Mouse (Mus musculus): Measurements from ENCODE around the gene Slc25a30. TPM values are rescaled to one million over a fixed set of nuclear protein-coding genes. Genes with fewer than 3 reads are reported as not detected.
A peak's percentile ranks its signal among the peaks of the same experiment; 100 is the strongest.

Gene Slc25a30
- polyA plus RNA-seq, 1 experiment, result 6.7 TPM

GRCm38 (mm10) chr14:75722816-75723215 lies 64.0 kb downstream of the Slc25a30 start:
- Histone ChIP-seq H3K4me3 (replicated peaks; ENCODE audit: control insufficient read depth, low read depth, low read length) (no peak overlapping the region), H3K27ac (ENCODE audit: control insufficient read depth, insufficient read depth, low read depth, low read length, poor library complexity) (no peak overlapping the region), H3K4me1 (ENCODE audit: control insufficient read depth, insufficient read depth, low read length) (no peaks in the 10 kb centered on the region)
- TF ChIP-seq POLR2A (IDR thresholded peaks at IDR 0.05; ENCODE audit: borderline replicate concordance, control insufficient read depth, low read depth, low read length) (no peak), CTCF (IDR thresholded peaks at IDR 0.05; ENCODE audit: control insufficient read depth, insufficient read depth, low read length) (no peak)
- 81% methylated on average over 2 of the region's 2 CpGs for WGBS

- WGBS, result 47% methylated on average over 12 of the region's 12 CpGs
- no peak for TF ChIP-seq POLR2A (IDR thresholded peaks at IDR 0.05; ENCODE audit: borderline replicate concordance, control insufficient read depth, low read depth, low read length)
- TF ChIP-seq CTCF (IDR thresholded peaks at IDR 0.05; ENCODE audit: control insufficient read depth, insufficient read depth, low read length), result peak; percentile 46; the same call in 1 of the 2 replicates
- Histone ChIP-seq H3K4me1 (ENCODE audit: control insufficient read depth, insufficient read depth, low read length) (no peaks in the 10 kb centered on the region), H3K4me3 (replicated peaks; ENCODE audit: control insufficient read depth, low read depth, low read length) (no peak overlapping the region), H3K27ac (ENCODE audit: control insufficient read depth, insufficient read depth, low read depth, low read length, poor library complexity) (no peak overlapping the region)
These were observed 64.8 kb downstream of the Slc25a30 start for GRCm38 (mm10) chr14:75721977-75722563.

- no peak overlapping the region for H3K27ac ChIP-seq (ENCODE audit: control insufficient read depth, insufficient read depth, low read depth, low read length, poor library complexity)
- H3K4me1 ChIP-seq (ENCODE audit: control insufficient read depth, insufficient read depth, low read length), result no peaks in the 10 kb centered on the region
- TF ChIP-seq POLR2A (IDR thresholded peaks at IDR 0.05; ENCODE audit: borderline replicate concordance, control insufficient read depth, low read depth, low read length) (no peak), CTCF (IDR thresholded peaks at IDR 0.05; ENCODE audit: control insufficient read depth, insufficient read depth, low read length) (no peak)
- no peak overlapping the region for H3K4me3 ChIP-seq (replicated peaks; ENCODE audit: control insufficient read depth, low read depth, low read length)
- WGBS, result 93% methylated on average over 5 of the region's 5 CpGs
These were observed 66.7 kb downstream of the Slc25a30 start for GRCm38 (mm10) chr14:75720121-75720520.

GRCm38 (mm10) chr14:75716410-75716809 lies 70.4 kb downstream of the Slc25a30 start:
- Histone ChIP-seq H3K27ac (ENCODE audit: control insufficient read depth, insufficient read depth, low read depth, low read length, poor library complexity) (no peak overlapping the region), H3K4me1 (ENCODE audit: control insufficient read depth, insufficient read depth, low read length) (no peaks in the 10 kb centered on the region; the same call in 1 of the 2 replicates), H3K4me3 (replicated peaks; ENCODE audit: control insufficient read depth, low read depth, low read length) (no peak overlapping the region)
- no peak for TF ChIP-seq CTCF (IDR thresholded peaks at IDR 0.05; ENCODE audit: control insufficient read depth, insufficient read depth, low read length)
- TF ChIP-seq POLR2A (IDR thresholded peaks at IDR 0.05; ENCODE audit: borderline replicate concordance, control insufficient read depth, low read depth, low read length), result no peak
- 85% methylated on average over 4 of the region's 4 CpGs for WGBS

- TF ChIP-seq CTCF (IDR thresholded peaks at IDR 0.05; ENCODE audit: control insufficient read depth, insufficient read depth, low read length) (no peak), POLR2A (IDR thresholded peaks at IDR 0.05; ENCODE audit: borderline replicate concordance, control insufficient read depth, low read depth, low read length) (no peak)
- Histone ChIP-seq H3K4me1 (ENCODE audit: control insufficient read depth, insufficient read depth, low read length) (no peaks in the 10 kb centered on the region; the same call in 1 of the 2 replicates), H3K4me3 (replicated peaks; ENCODE audit: control insufficient read depth, low read depth, low read length) (no peak overlapping the region), H3K27ac (ENCODE audit: control insufficient read depth, insufficient read depth, low read depth, low read length, poor library complexity) (no peak overlapping the region)
- WGBS, result 82% methylated on average over 4 of the region's 4 CpGs
These were observed 73.2 kb downstream of the Slc25a30 start for GRCm38 (mm10) chr14:75713661-75714060.

GRCm38 (mm10) chr14:75712687-75713086 lies 74.2 kb downstream of the Slc25a30 start:
- no peaks in the 10 kb centered on the region; the same call in 1 of the 2 replicates for H3K4me1 ChIP-seq (ENCODE audit: control insufficient read depth, insufficient read depth, low read length)
- H3K27ac ChIP-seq (ENCODE audit: control insufficient read depth, insufficient read depth, low read depth, low read length, poor library complexity), result no peak overlapping the region
- WGBS, result 73% methylated on average over 5 of the region's 5 CpGs
- H3K4me3 ChIP-seq (replicated peaks; ENCODE audit: control insufficient read depth, low read depth, low read length), result no peak overlapping the region
- TF ChIP-seq CTCF (IDR thresholded peaks at IDR 0.05; ENCODE audit: control insufficient read depth, insufficient read depth, low read length), result no peak

- TF ChIP-seq CTCF (IDR thresholded peaks at IDR 0.05; ENCODE audit: control insufficient read depth, insufficient read depth, low read length) (no peak), POLR2A (IDR thresholded peaks at IDR 0.05; ENCODE audit: borderline replicate concordance, control insufficient read depth, low read depth, low read length) (no peak)
- no peak overlapping the region for H3K27ac ChIP-seq (ENCODE audit: control insufficient read depth, insufficient read depth, low read depth, low read length, poor library complexity)
- 90% methylated on average over 3 of the region's 3 CpGs for WGBS
- no peaks in the 10 kb centered on the region; the same call in 1 of the 2 replicates for H3K4me1 ChIP-seq (ENCODE audit: control insufficient read depth, insufficient read depth, low read length)
- H3K4me3 ChIP-seq (replicated peaks; ENCODE audit: control insufficient read depth, low read depth, low read length), result no peak overlapping the region
These were observed 75.1 kb downstream of the Slc25a30 start for GRCm38 (mm10) chr14:75711731-75712130.

Other genes with a start within 250 kb of the Slc25a30 start
- gene Spert, start 193.9 kb downstream of the Slc25a30 start, polyA plus RNA-seq (2011; ENCODE audit: insufficient read depth, insufficient read length, low replicate concordance, missing spikeins), result not detected in 2 replicates
- not detected in 2 replicates for gene Erich6b, start 144.8 kb downstream of the Slc25a30 start, polyA plus RNA-seq (2011; ENCODE audit: insufficient read depth, insufficient read length, low replicate concordance, missing spikeins)
- 9.5 and 12.2 TPM in 2 replicates for gene Cog3, start 32.5 kb downstream of the Slc25a30 start, polyA plus RNA-seq (2011; ENCODE audit: insufficient read depth, insufficient read length, low replicate concordance, missing spikeins)
- 2,309 and 3,063 TPM in 2 replicates for gene Tpt1, start 58.1 kb upstream of the Slc25a30 start, polyA plus RNA-seq (2011; ENCODE audit: insufficient read depth, insufficient read length, low replicate concordance, missing spikeins)
- not detected in 2 replicates for gene Kctd4, start 168.0 kb upstream of the Slc25a30 start, polyA plus RNA-seq (2011; ENCODE audit: insufficient read depth, insufficient read length, low replicate concordance, missing spikeins)
- 12.6 and 33.5 TPM in 2 replicates for gene Gtf2f2, start 223.8 kb upstream of the Slc25a30 start, polyA plus RNA-seq (2011; ENCODE audit: insufficient read depth, insufficient read length, low replicate concordance, missing spikeins)